Mouse (Mus musculus) sigmoid colon, adult 10 weeks (tissue): ENCODE measurements around the gene Zrsr1. TPM values are rescaled to one million over a fixed set of nuclear protein-coding genes. Genes with fewer than 3 reads are reported as not detected.

Source experiments
- polyA plus RNA-seq: library from polyadenylated mRNA; stranded (reverse); fragments of 350-450 nt; fragmentation: Illumina TruSeq; extraction: RNeasy Lipid Tissue Mini Kit (QIAGEN cat#74804); gene quantifications from one replicate; pipeline ENCODE4 v1.2.3, GENCODE M21; 2014; ENCODE audit warnings: low read depth, low replicate concordance

Gene Zrsr1
- polyA plus RNA-seq: 31.7 TPM

GRCm38 (mm10) chr11:22971835-22972709, at the start of gene Zrsr1:
Zrsr1 (plus strand) TSS chr11:22972005.

GRCm38 (mm10) chr11:22981984-22982757, 10.4 kb downstream of the Zrsr1 start, which contains the start of the genes Gm28048 and Commd1:
Gm28048 (minus strand) TSS chr11:22982090.
Commd1 (minus strand) TSS chr11:22982382.

GRCm38 (mm10) chr11:22990393-22991126, 18.8 kb downstream of the Zrsr1 start, which contains the start of gene Cct4:
Cct4 (plus strand) TSS chr11:22990519.

GRCm38 (mm10) chr11:23007481-23008180, 35.8 kb downstream of the Zrsr1 start, which contains the start of gene Fam161a:
Fam161a (plus strand) TSS chr11:23007531.

Other genes with a start within 250 kb of the Zrsr1 start
- gene B3gnt2, start 111.0 kb upstream of the Zrsr1 start, polyA plus RNA-seq: 27.8 TPM
- gene Gm28048, start 10.1 kb downstream of the Zrsr1 start, polyA plus RNA-seq: 130 TPM
- 61.9 TPM for gene Commd1, start 10.4 kb downstream of the Zrsr1 start, polyA plus RNA-seq
- 395 TPM for gene Cct4, start 18.5 kb downstream of the Zrsr1 start, polyA plus RNA-seq
- gene Fam161a, start 35.5 kb downstream of the Zrsr1 start, polyA plus RNA-seq: 29.5 TPM